Mouse (Mus musculus) forebrain, embryonic 13.5 days (tissue): ENCODE data around the gene Szrd1. TPM values are rescaled to one million over a fixed set of nuclear protein-coding genes. Genes with fewer than 3 reads are reported as not detected.

Source experiments
- ATAC-seq: fragments of 200-750 bp; cut with Nextera tagmentation; 2 replicates; pipeline ENCODE4 v1.8.0; 2017
- H3K27ac ChIP-seq: fragments of 300-500 bp; sonication (generic); 2 replicates; pipeline ENCODE4 v1.5.1; 2015; ENCODE audit warnings: inconsistent platforms, mild to moderate bottlenecking, moderate library complexity
- H3K27me3 ChIP-seq: fragments of 300-500 bp; sonication (generic); 2 replicates; pipeline ENCODE4 v1.6.1; 2015; ENCODE audit warnings: mild to moderate bottlenecking, inconsistent platforms
- H3K36me3 ChIP-seq: fragments of 300-500 bp; sonication (generic); 2 replicates; pipeline ENCODE4 v1.6.1; 2015; ENCODE audit warnings: mild to moderate bottlenecking, inconsistent platforms; ENCODE audit not compliant: poor library complexity, severe bottlenecking
- H3K4me1 ChIP-seq: fragments of 300-500 bp; sonication (generic); 2 replicates; pipeline ENCODE4 v1.6.1; 2015; ENCODE audit warnings: inconsistent platforms
- H3K4me2 ChIP-seq: fragments of 300-500 bp; sonication (generic); 2 replicates; pipeline ENCODE4 v1.6.1; 2015; ENCODE audit warnings: inconsistent platforms, mild to moderate bottlenecking, moderate library complexity
- H3K4me3 ChIP-seq: fragments of 300-500 bp; sonication (generic); 2 replicates; pipeline ENCODE4 v1.5.1; 2015; ENCODE audit warnings: mild to moderate bottlenecking, inconsistent platforms
- H3K9ac ChIP-seq: fragments of 300-500 bp; sonication (generic); 2 replicates; pipeline ENCODE4 v1.6.1; 2015; ENCODE audit warnings: mild to moderate bottlenecking, inconsistent platforms
- H3K9me3 ChIP-seq: fragments of 300-500 bp; sonication (generic); replicated peaks from 2 replicates; pipeline ENCODE4 v1.6.1; 2016; ENCODE audit warnings: inconsistent platforms
- WGBS: fragments of 180-500 bp; shearing (Covaris S2); methylation state at CpG from one replicate; pipeline ENCODE4 v1.1.7; 2015; 5-methylcytosine and 5-hydroxymethylcytosine counted together
- polyA plus RNA-seq: library from polyadenylated mRNA; unstranded; fragments of >200 nt; fragmentation: Nextera tagmentation; extraction: Ambion mirVana; gene quantifications from 2 replicates; pipeline ENCODE4 v1.2.1, GENCODE M21; 2015

The Szrd1 gene
- 29.3 and 33.5 TPM in 2 replicates for polyA plus RNA-seq

DNA sequence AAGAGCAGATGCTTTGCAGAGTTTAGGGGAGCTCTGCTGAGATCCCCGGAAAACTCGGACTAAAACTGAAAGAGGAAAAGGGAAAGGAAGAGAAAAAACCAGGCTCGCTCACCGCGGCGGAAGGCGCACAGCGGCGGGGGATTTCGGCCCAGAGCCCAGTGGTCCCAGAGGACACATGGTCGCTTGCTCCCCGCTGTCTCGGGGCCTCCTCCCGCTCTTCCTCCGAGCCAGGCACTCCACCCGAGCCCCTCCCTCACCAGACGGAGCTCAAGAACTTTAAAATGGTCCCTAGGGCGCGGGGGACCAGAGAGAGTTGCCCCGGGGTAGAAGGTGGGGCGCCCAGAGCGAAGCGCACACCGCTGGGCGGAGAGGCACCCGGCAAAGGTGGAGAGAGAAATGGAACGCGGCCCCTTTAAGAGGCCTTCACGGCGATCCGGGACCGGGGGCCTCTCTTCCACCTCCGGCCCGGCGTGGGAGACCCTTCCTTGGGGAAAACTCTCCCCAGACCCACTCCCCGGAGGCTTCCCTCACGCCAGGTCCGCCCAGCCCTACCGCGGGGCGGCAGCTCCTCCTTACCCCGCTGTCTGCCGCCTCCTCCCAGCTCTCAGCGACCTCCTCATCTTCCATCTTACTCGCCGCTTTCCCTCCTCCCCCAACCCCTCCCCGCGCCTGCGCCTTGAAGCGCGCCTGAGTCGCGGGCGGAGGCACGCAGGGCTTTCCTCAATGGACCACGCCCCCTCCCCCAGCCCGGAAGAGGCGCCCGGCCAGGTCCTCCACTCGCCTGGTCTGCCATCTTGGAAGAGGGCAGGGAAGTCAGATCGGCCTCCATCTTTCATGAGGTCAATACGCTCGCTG lies at the start of gene Szrd1:
TSS of gene Szrd1 (minus strand) at position 660 of the 855 bp plus-strand sequence.
- Histone ChIP-seq H3K9me3 (no peaks in the 10 kb centered on the region), H3K27ac (peak within 1 kb of the TSS; percentile 93), H3K4me2 (peak within 1 kb of the TSS; percentile 94), H3K9ac (peak within 1 kb of the TSS; percentile 90), H3K36me3 (no peaks in the 10 kb centered on the region), H3K4me1 (peaks cover 42% of the 10 kb centered on the region), H3K27me3 (0 out of 2 replicates have a peak, but pooled peaks cover 3% of the 10 kb centered on the region), H3K4me3 (peak within 1 kb of the TSS; percentile 90)
- WGBS = under 1% methylated on average over 54 of the region's 63 CpGs
- ATAC-seq = peak; percentile 95

DNA sequence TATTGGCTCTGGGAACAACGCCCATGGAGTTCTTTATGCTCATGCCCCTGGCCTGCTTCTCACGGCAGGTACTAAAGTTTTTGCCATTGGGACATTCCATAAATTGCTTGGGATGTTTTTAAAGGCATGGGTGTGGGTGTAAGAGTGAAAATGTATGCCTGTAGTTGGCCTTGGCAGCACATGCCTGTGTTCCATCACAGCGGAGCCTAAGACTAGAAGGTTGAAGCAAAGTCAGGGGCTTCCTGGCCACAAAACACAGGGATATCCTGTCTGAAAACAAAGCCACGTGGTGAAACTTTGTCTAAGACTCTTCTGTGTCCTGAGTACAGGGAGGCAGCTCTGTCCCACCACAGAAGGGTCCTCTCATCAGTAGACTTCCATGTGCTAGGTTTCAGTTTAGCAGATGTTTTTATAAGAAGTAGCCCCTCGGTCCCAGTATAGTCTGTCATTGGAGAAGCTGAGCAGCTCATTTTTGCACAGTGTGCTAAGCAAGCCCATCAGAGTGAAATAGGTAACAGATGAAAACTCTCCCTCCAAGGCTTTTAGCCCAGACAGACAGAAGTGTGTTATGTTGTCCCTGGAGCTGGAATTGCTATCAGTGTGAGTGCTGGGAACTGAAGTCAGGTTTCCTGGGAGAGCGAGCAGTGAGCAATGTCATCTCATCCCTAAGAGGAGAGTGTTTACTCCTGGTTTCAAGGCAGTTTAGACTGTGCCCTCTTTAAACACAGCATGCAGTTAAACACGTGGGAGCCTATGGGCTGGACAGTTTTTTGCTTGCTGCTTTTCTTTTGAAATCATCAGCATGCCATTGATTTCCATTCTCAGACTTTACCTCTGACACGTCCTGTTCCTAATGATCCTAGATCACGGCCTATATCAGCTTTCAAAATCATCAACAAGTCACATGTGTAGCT lies 47.6 kb upstream of the Szrd1 start:
- peaks cover 31% of the 10 kb centered on the region for H3K36me3 ChIP-seq
- H3K4me1 ChIP-seq = 0 out of 2 replicates have a peak, but pooled peaks cover 4% of the 10 kb centered on the region
- no peak overlapping the region for H3K4me3 ChIP-seq
- H3K9ac ChIP-seq = no peak overlapping the region
- no peaks in the 10 kb centered on the region for H3K27me3 ChIP-seq
- H3K27ac ChIP-seq = no peak overlapping the region
- H3K4me2 ChIP-seq = no peak overlapping the region
- no peak for ATAC-seq
- H3K9me3 ChIP-seq = no peaks in the 10 kb centered on the region
- WGBS = 79% methylated on average over 9 of the region's 9 CpGs

DNA sequence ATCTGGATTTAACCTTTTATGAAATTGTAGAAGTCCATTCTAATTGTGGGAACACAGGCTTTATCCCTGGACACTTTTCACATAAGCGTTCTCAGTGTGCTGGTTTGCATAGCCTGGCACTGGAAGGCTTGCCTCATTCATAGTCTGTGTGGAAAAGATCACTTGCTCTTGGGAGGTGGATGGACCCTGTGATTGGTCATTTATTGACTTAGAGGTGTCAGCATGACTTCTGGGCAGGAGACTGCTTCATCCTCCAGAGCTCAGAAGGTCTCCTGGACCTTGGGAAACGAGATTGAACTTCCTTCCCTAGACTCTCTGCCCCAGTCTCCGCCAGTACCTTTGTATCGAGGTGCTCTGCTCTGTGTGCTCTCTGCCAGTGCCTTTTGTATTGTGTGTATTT lies 44.9 kb upstream of the Szrd1 start:
- H3K4me1 ChIP-seq = 0 out of 2 replicates have a peak, but pooled peaks cover 4% of the 10 kb centered on the region
- no peaks in the 10 kb centered on the region for H3K27me3 ChIP-seq
- no peak overlapping the region for H3K9ac ChIP-seq
- WGBS = 89% methylated on average over 4 of the region's 4 CpGs
- H3K4me3 ChIP-seq = no peak overlapping the region
- no peak overlapping the region for H3K4me2 ChIP-seq
- ATAC-seq = no peak
- peaks cover 40% of the 10 kb centered on the region for H3K36me3 ChIP-seq
- no peak overlapping the region for H3K27ac ChIP-seq
- no peaks in the 10 kb centered on the region for H3K9me3 ChIP-seq

DNA sequence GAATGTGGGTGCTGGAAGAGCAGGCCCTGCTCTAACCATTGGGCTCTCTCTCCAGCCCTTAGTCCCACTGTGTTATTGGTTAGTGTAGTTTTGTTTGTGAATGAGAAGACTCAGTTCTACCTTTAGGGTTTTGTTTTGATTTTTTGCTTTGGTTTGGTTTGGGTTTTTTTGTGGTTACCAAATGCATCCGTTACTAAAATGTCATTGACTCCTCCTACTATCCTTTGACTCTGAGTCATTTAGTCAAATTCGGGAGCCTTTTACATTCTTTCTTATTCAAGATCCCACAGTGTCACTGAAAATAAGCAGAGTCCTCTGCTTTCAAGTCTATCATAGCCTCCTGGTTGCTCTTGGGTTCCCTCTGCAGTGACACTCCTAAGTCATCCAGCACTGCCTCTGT lies 44.4 kb upstream of the Szrd1 start:
- ATAC-seq = no peak
- Histone ChIP-seq H3K4me1 (0 out of 2 replicates have a peak, but pooled peaks cover 4% of the 10 kb centered on the region), H3K9ac (no peak overlapping the region), H3K4me2 (no peak overlapping the region), H3K9me3 (no peaks in the 10 kb centered on the region), H3K27ac (no peak overlapping the region), H3K36me3 (peaks cover 40% of the 10 kb centered on the region), H3K4me3 (no peak overlapping the region), H3K27me3 (no peaks in the 10 kb centered on the region)
- WGBS = 97% methylated on average over 2 of the region's 2 CpGs

DNA sequence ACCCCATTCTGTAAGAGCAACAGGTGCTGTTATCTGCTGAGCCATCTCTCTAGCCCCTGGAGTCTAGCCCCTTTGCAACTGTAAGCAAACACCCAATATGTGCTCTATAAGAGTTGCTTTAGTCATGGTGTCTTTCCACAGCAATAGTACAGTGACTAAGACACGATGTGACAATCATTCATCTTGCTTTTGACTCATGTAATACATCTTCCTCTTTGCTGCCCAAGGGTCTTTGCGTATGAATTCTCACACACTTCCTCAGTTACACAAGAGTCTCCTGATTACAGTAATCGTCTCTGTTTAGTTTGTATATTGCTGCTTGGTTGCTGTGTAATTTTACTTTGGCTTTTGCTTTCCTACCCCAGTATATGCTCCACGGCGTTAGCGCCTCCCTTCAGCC lies 42.4 kb upstream of the Szrd1 start:
- no peak overlapping the region for H3K9ac ChIP-seq
- no peaks in the 10 kb centered on the region for H3K9me3 ChIP-seq
- H3K4me2 ChIP-seq = no peak overlapping the region
- 0 out of 2 replicates have a peak, but pooled peaks cover 4% of the 10 kb centered on the region for H3K4me1 ChIP-seq
- no peak overlapping the region for H3K27ac ChIP-seq
- 97% methylated on average over 6 of the region's 6 CpGs for WGBS
- peaks cover 54% of the 10 kb centered on the region for H3K36me3 ChIP-seq
- H3K27me3 ChIP-seq = no peaks in the 10 kb centered on the region
- H3K4me3 ChIP-seq = no peak overlapping the region
- ATAC-seq = no peak

DNA sequence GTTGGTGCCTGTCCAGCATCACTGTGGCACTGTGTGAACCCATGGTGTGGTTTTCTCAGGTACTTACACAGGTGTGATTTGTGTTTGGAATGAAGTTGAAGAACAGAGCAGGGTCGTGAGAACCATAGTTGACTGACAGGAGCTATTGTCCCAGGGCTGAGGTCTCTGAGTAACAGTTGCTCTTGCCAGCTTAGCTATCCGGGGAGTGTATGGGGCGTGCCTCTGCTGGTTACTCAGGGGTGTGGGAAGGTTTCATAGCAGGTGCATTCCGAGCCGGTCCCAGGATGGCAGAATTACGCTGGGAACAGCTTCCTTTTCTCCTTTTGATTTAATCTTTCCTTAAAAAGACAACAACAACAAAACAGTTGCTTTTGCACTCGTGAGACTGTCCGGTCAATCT lies 41.3 kb upstream of the Szrd1 start:
- Histone ChIP-seq H3K9me3 (no peaks in the 10 kb centered on the region), H3K27me3 (no peaks in the 10 kb centered on the region), H3K4me1 (no peaks in the 10 kb centered on the region), H3K4me3 (no peak overlapping the region), H3K9ac (no peak overlapping the region), H3K27ac (no peak overlapping the region), H3K4me2 (no peak overlapping the region), H3K36me3 (peaks cover 65% of the 10 kb centered on the region)
- ATAC-seq = no peak
- 82% methylated on average over 8 of the region's 8 CpGs for WGBS

DNA sequence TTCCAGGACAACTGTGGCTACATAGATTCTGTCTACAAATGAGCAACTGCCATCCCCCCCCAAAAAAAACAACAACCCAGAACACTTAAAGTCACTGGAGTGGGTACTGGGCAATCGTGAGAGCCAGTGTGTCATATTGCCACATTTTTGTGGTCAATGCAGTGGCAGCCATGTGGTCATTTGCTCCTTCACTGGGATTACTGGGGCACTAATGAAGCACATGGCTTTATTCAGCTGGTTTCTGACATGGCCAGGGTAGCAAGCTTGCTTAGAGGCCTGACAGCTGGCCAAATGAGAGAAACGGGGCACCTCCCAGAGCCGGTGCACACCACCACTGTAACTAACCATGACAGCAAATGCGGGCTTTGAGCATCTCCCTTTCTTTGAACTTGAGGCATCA lies 38.9 kb upstream of the Szrd1 start:
- no peak overlapping the region for H3K4me3 ChIP-seq
- H3K4me2 ChIP-seq = no peak overlapping the region
- no peak overlapping the region for H3K27ac ChIP-seq
- WGBS = 82% methylated on average over 4 of the region's 4 CpGs
- no peaks in the 10 kb centered on the region for H3K27me3 ChIP-seq
- H3K9ac ChIP-seq = no peak overlapping the region
- ATAC-seq = no peak
- H3K4me1 ChIP-seq = no peaks in the 10 kb centered on the region
- H3K9me3 ChIP-seq = no peaks in the 10 kb centered on the region
- H3K36me3 ChIP-seq = peaks cover 67% of the 10 kb centered on the region

DNA sequence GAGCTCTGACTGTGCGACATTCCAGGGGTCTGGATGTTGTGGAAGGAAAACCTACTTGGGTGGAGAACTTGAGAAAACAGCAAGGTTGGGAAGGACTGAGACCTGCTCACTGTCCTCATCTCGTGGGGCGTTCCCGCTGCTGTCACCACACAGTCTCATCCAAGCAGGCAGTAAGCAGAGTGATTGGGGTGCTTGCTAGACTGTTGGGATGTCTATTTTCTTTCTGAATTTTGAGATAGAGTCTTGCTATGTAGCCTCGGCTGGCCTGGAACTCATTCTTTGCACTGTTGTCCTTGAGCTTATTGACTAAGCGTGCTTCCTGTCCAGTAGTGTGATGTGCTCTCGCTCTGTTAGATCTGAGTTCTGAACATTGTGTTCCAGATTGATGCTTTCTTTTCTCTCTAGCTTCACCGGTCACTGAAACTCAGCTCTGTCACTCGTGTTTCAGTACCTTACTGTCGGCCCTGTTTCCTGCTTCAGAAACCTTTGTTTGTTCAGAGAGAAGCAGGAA lies 36.8 kb upstream of the Szrd1 start:
- WGBS = 89% methylated on average over 10 of the region's 10 CpGs

DNA sequence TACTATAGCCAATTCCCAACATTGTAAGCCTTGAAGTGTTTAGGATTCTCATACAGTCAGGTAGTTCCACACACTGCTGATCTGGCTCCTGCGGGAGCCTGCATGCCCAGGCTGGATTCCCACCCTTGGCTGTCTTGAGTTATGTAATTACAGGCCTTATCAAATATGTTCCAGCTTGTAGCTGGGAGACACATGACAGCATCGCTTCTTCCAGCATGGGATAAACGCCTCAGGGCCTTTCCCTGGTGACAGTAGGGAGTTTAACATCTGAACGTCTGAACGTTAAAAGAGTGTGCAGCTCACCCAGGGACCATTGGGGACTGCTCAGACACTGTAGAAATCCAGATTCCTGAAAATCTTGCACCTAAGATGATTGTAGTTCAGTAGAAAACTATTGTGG lies 36.2 kb upstream of the Szrd1 start:
- Histone ChIP-seq H3K4me3 (no peak overlapping the region), H3K4me2 (no peak overlapping the region), H3K9ac (no peak overlapping the region), H3K4me1 (no peaks in the 10 kb centered on the region), H3K36me3 (peaks cover 66% of the 10 kb centered on the region), H3K27me3 (no peaks in the 10 kb centered on the region), H3K9me3 (no peaks in the 10 kb centered on the region), H3K27ac (no peak overlapping the region)
- no peak for ATAC-seq
- 84% methylated on average over 5 of the region's 5 CpGs for WGBS

More for the DNA sequence above, 36.8 kb upstream of the Szrd1 start:
- H3K9ac ChIP-seq = no peak overlapping the region
- H3K27ac ChIP-seq = no peak overlapping the region
- no peaks in the 10 kb centered on the region for H3K27me3 ChIP-seq
- no peak overlapping the region for H3K4me2 ChIP-seq
- no peaks in the 10 kb centered on the region for H3K9me3 ChIP-seq
- H3K4me3 ChIP-seq = no peak overlapping the region
- no peak for ATAC-seq
- no peaks in the 10 kb centered on the region for H3K4me1 ChIP-seq
- H3K36me3 ChIP-seq = peaks cover 66% of the 10 kb centered on the region

DNA sequence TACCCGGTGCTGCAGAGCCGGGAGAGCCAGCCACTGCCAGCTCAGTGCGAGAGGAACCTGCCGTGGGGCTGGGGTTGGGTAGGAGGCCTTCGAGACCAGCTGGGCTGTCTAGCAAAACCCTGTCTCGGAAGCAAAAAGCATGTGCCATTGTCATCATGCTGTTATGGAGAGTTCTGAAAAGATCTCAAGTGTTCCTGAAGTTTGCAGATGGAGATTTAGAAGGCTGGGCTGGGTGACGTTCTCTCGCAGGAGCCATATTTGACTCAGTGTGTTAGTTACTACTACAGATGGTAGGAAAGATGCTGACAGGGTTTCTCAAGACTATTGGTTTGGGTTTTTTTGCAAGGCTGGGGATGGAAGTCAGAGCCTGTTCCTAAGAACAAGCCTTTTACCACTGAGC lies 32.5 kb upstream of the Szrd1 start:
- no peak overlapping the region for H3K27ac ChIP-seq
- no peaks in the 10 kb centered on the region for H3K4me1 ChIP-seq
- no peak overlapping the region for H3K4me3 ChIP-seq
- no peaks in the 10 kb centered on the region for H3K9me3 ChIP-seq
- no peaks in the 10 kb centered on the region for H3K27me3 ChIP-seq
- 90% methylated on average over 8 of the region's 8 CpGs for whole genome bisulfite sequencing
- peaks cover 77% of the 10 kb centered on the region for H3K36me3 ChIP-seq
- no peak overlapping the region for H3K4me2 ChIP-seq
- H3K9ac ChIP-seq = no peak overlapping the region
- no peak for ATAC-seq

DNA sequence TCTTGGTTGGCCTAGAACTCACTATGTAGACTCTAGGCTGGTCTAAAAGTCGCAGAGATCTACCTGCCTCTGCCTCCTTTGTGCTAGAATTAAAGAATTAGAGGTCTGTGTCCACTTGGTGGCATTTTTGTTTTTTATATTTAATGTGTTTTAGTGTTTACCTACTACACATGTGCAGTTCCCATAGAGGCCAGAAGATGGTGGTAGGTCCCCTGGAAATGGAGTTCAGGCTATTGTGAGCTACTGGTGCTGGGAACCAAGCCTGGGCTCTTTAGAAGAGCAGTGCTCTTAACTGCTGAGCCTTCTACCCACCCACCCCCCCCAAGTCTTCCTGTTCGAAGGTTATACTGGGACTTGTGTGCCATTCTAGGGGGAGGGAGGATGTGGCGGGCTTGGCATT lies 27.6 kb upstream of the Szrd1 start:
- Histone ChIP-seq H3K4me3 (no peak overlapping the region), H3K4me2 (no peak overlapping the region), H3K36me3 (peaks cover 57% of the 10 kb centered on the region), H3K9me3 (peaks cover 11% of the 10 kb centered on the region), H3K27ac (no peak overlapping the region), H3K9ac (no peak overlapping the region), H3K27me3 (no peaks in the 10 kb centered on the region), H3K4me1 (no peaks in the 10 kb centered on the region)
- 94% methylated on average over 3 of the region's 3 CpGs for whole genome bisulfite sequencing
- ATAC-seq = no peak
